Mouse (Mus musculus): Measurements from ENCODE around the gene Lzic. TPM values are rescaled to one million over a fixed set of nuclear protein-coding genes. Genes with fewer than 3 reads are reported as not detected.
A peak's percentile ranks its signal among the peaks of the same experiment; 100 is the strongest.

Gene Lzic
- total and polyA plus RNA-seq, 2 experiments from 2014 or later: 33.5 to 34.8 TPM

- 56% methylated on average over 5 of the region's 5 CpGs for WGBS
- ATAC-seq: no peak
Observed at GRCm38 (mm10) chr4:149541935-149542334, 56.9 kb downstream of the Lzic start.

GRCm38 (mm10) chr4:149542431-149542830, 57.4 kb downstream of the Lzic start:
- ATAC-seq (no peak), DNase-seq (ENCODE audit: low spot score) (no peak)
- H3K4me2 ChIP-seq (ENCODE audit: low read depth, low read length): no peak overlapping the region
- no peak for TF ChIP-seq CTCF (IDR thresholded peaks at IDR 0.05; ENCODE audit: low read depth)
- no peaks in the 10 kb centered on the region for H3K27me3 ChIP-seq (ENCODE audit: insufficient read depth, low read length)
- no peak overlapping the region for H3K4me3 ChIP-seq (ENCODE audit: low read length)
- no peak overlapping the region for H3K27ac ChIP-seq
- no peak overlapping the region for H3K9ac ChIP-seq (replicated peaks; ENCODE audit: low read length)
- 74% methylated on average over 12 of the region's 12 CpGs for WGBS
- no peaks in the 10 kb centered on the region for H3K4me1 ChIP-seq (ENCODE audit: insufficient read depth, low read length)
- peaks cover 18% of the 10 kb centered on the region; the same call in 1 of the 2 replicates for H3K36me3 ChIP-seq (ENCODE audit: insufficient read depth, low read length)
- H3K9me3 ChIP-seq (ENCODE audit: low read length): no peaks in the 10 kb centered on the region

More at GRCm38 (mm10) chr4:149541935-149542334, 56.9 kb downstream of the Lzic start:
- no peaks in the 10 kb centered on the region for H3K27me3 ChIP-seq (ENCODE audit: insufficient read depth, low read length)
- no peak overlapping the region for H3K4me2 ChIP-seq (ENCODE audit: low read depth, low read length)
- no peak overlapping the region for H3K4me3 ChIP-seq (ENCODE audit: low read length)
- H3K9ac ChIP-seq (replicated peaks; ENCODE audit: low read length): no peak overlapping the region
- no peak overlapping the region for H3K27ac ChIP-seq
- no peaks in the 10 kb centered on the region for H3K4me1 ChIP-seq (ENCODE audit: insufficient read depth, low read length)
- no peaks in the 10 kb centered on the region for H3K9me3 ChIP-seq (ENCODE audit: low read length)
- TF ChIP-seq CTCF (IDR thresholded peaks at IDR 0.05; ENCODE audit: low read depth): no peak
- H3K36me3 ChIP-seq (ENCODE audit: insufficient read depth, low read length): peaks cover 17% of the 10 kb centered on the region; the same call in 1 of the 2 replicates
- no peak for DNase-seq (ENCODE audit: low spot score)

- peaks cover 18% of the 10 kb centered on the region; the same call in 1 of the 2 replicates for H3K36me3 ChIP-seq (ENCODE audit: insufficient read depth, low read length)
- WGBS: 28% methylated on average over 10 of the region's 10 CpGs
- DNase-seq (ENCODE audit: low spot score) (peak; percentile 93), ATAC-seq (peak; percentile 70)
- H3K27ac ChIP-seq: no peak overlapping the region
- no peak overlapping the region for H3K4me3 ChIP-seq (ENCODE audit: low read length)
- no peaks in the 10 kb centered on the region for H3K27me3 ChIP-seq (ENCODE audit: insufficient read depth, low read length)
- no peaks in the 10 kb centered on the region for H3K9me3 ChIP-seq (ENCODE audit: low read length)
- peak; percentile 99 for TF ChIP-seq CTCF (IDR thresholded peaks at IDR 0.05; ENCODE audit: low read depth)
- no peak overlapping the region for H3K9ac ChIP-seq (replicated peaks; ENCODE audit: low read length)
- no peaks in the 10 kb centered on the region for H3K4me1 ChIP-seq (ENCODE audit: insufficient read depth, low read length)
- no peak overlapping the region for H3K4me2 ChIP-seq (ENCODE audit: low read depth, low read length)
Observed at GRCm38 (mm10) chr4:149542927-149543553, 58.0 kb downstream of the Lzic start.

- Histone ChIP-seq H3K4me1 (ENCODE audit: insufficient read depth, low read length) (no peaks in the 10 kb centered on the region), H3K4me2 (ENCODE audit: low read depth, low read length) (no peak overlapping the region), H3K9ac (replicated peaks; ENCODE audit: low read length) (no peak overlapping the region), H3K4me3 (ENCODE audit: low read length) (no peak overlapping the region), H3K27me3 (ENCODE audit: insufficient read depth, low read length) (no peaks in the 10 kb centered on the region), H3K36me3 (ENCODE audit: insufficient read depth, low read length) (peaks cover 18% of the 10 kb centered on the region; the same call in 1 of the 2 replicates), H3K27ac (no peak overlapping the region), H3K9me3 (ENCODE audit: low read length) (no peaks in the 10 kb centered on the region)
- TF ChIP-seq CTCF (IDR thresholded peaks at IDR 0.05; ENCODE audit: low read depth): no peak
- 64% methylated on average over 8 of the region's 8 CpGs for WGBS
- no peak for ATAC-seq
- no peak for DNase-seq (ENCODE audit: low spot score)
Observed at GRCm38 (mm10) chr4:149544892-149545291, 59.9 kb downstream of the Lzic start.

Small RNA genes lying within 50 kb of the gene (microRNA-seq; reads per million reads assigned to microRNA genes)
- 0 to 0.71 reads per million in 2 experiments for gene Mir5616

Other genes starting within 250 kb of the Lzic start
- 322 and 420 TPM in 2 replicates for gene Kif1b, start 177.5 kb upstream of the Lzic start, total RNA-seq (2014; rRNA removed)
- gene Kif1b, start 177.5 kb upstream of the Lzic start, polyA plus RNA-seq (2015; fragmentation: Nextera tagmentation; extraction: Ambion mirVana): 210 and 213 TPM in 2 replicates
- 81.6 and 117 TPM in 2 replicates for gene Ube4b, start 58.5 kb upstream of the Lzic start, total RNA-seq (2014; rRNA removed)
- 44.3 and 48.1 TPM in 2 replicates for gene Ube4b, start 58.5 kb upstream of the Lzic start, polyA plus RNA-seq (2015; fragmentation: Nextera tagmentation; extraction: Ambion mirVana)
- not detected in 2 replicates for gene Rbp7, start 30.3 kb upstream of the Lzic start, total RNA-seq (2014; rRNA removed)
- 0.34 TPM in 1 of 2 replicates, not detected in the other for gene Rbp7, start 30.3 kb upstream of the Lzic start, polyA plus RNA-seq (2015; fragmentation: Nextera tagmentation; extraction: Ambion mirVana)
- gene Tmem274, start 7.9 kb upstream of the Lzic start, total RNA-seq (2014; rRNA removed): not detected in 2 replicates
- gene Tmem274, start 7.9 kb upstream of the Lzic start, polyA plus RNA-seq (2015; fragmentation: Nextera tagmentation; extraction: Ambion mirVana): not detected in 2 replicates
- gene Nmnat1, start within 50 bp of the Lzic start, total RNA-seq (2014; rRNA removed): 8.4 and 9.9 TPM in 2 replicates
- 7.1 and 7.8 TPM in 2 replicates for gene Nmnat1, start within 50 bp of the Lzic start, polyA plus RNA-seq (2015; fragmentation: Nextera tagmentation; extraction: Ambion mirVana)
- gene Ctnnbip1, start 33.0 kb downstream of the Lzic start, total RNA-seq (2014; rRNA removed): 94.1 and 112 TPM in 2 replicates
- gene Ctnnbip1, start 33.0 kb downstream of the Lzic start, polyA plus RNA-seq (2015; fragmentation: Nextera tagmentation; extraction: Ambion mirVana): 105 and 109 TPM in 2 replicates
- 590 and 603 TPM in 2 replicates for gene Clstn1, start 101.2 kb downstream of the Lzic start, total RNA-seq (2014; rRNA removed)
- gene Clstn1, start 101.2 kb downstream of the Lzic start, polyA plus RNA-seq (2015; fragmentation: Nextera tagmentation; extraction: Ambion mirVana): 193 and 206 TPM in 2 replicates
- gene Pik3cd, start 217.3 kb downstream of the Lzic start, total RNA-seq (2014; rRNA removed): 17.4 and 20.8 TPM in 2 replicates
- 9.2 and 10.1 TPM in 2 replicates for gene Pik3cd, start 217.3 kb downstream of the Lzic start, polyA plus RNA-seq (2015; fragmentation: Nextera tagmentation; extraction: Ambion mirVana)

Measured in hindbrain, postnatal 0 days (tissue).